In genomic region chr4:147018400-147018799, GRCm38 (mm10) we compare ENCODE assay signal across 38 mouse cellular contexts. TPM values are rescaled to one million over a fixed set of nuclear protein-coding genes. Genes with fewer than 3 reads are reported as not detected.
"Had no signal": no experiment of that assay in that cellular context is flagged by ENCODE, and none has a peak within 500 bp of the region (broad histone marks: within the 10 kb centered on the region; RNA-seq: fewer than 3 reads in every experiment).

No protein-coding gene starts in this region.

RNA-seq across cellular contexts. Expression of gene Rex2, which starts 3.2 kb away (rescaled TPM):
- total RNA-seq: liver, adult 2 months; megakaryocyte, adult 5-6 weeks; megakaryocyte-erythroid progenitor cell, adult 5-6 weeks; midbrain, postnatal 0 days; monocyte, adult 5-6 weeks had no signal
- polyA plus RNA-seq: limb, embryonic 10.5 days; limb, embryonic 12.5 days; limb, embryonic 13.5 days; limb, embryonic 14.5 days; limb, embryonic 15.5 days; liver, adult 2 months; liver, embryonic 11.5 days; liver, embryonic 12.5 days; liver, embryonic 13.5 days; liver, embryonic 14.5 days; liver, embryonic 15.5 days; liver, embryonic 16.5 days; liver, postnatal 0 days; lung, adult 2 months; lung, embryonic 14.5 days; lung, embryonic 15.5 days; lung, embryonic 16.5 days; lung, postnatal 0 days; macrophage; midbrain, embryonic 12.5 days; midbrain, embryonic 13.5 days; midbrain, embryonic 14.5 days; midbrain, embryonic 16.5 days; midbrain, postnatal 0 days; neural tube, embryonic 12.5 days had no signal

RNA-seq across cellular contexts. Expression of gene Zfp989, which starts 46.6 kb away (rescaled TPM):
- total RNA-seq: left cerebral cortex, adult 2 months; left cerebral cortex, adult 8-10 months; left cerebral cortex, postnatal 10 days; left cerebral cortex, postnatal 14 days; left cerebral cortex, postnatal 25 days; left cerebral cortex, postnatal 36 days; liver, adult 2 months; megakaryocyte progenitor cell, adult 5-6 weeks; megakaryocyte, adult 5-6 weeks; megakaryocyte-erythroid progenitor cell, adult 5-6 weeks; midbrain, postnatal 0 days; monocyte, adult 5-6 weeks had no signal
- polyA plus RNA-seq: limb, embryonic 10.5 days; limb, embryonic 12.5 days; limb, embryonic 13.5 days; limb, embryonic 15.5 days; liver, adult 2 months; liver, embryonic 11.5 days; liver, embryonic 13.5 days; liver, embryonic 15.5 days; liver, embryonic 16.5 days; liver, postnatal 0 days; lung, adult 2 months; lung, embryonic 14.5 days; lung, embryonic 15.5 days; lung, embryonic 16.5 days; lung, postnatal 0 days; midbrain, embryonic 10.5 days; midbrain, embryonic 12.5 days; midbrain, embryonic 13.5 days; midbrain, embryonic 14.5 days; midbrain, embryonic 15.5 days; midbrain, postnatal 0 days; myocyte had no signal
